Mouse (Mus musculus): ENCODE data around the gene Trpm1.

Gene Trpm1

GRCm38 (mm10) chr7:64164997-64165396, 11.4 kb downstream of the Trpm1 start:
- DNase-seq (ENCODE audit: low spot score) = no peak

- no peak for DNase-seq (ENCODE audit: low spot score)
These were observed 12.4 kb downstream of the Trpm1 start for GRCm38 (mm10) chr7:64166025-64166424.

GRCm38 (mm10) chr7:64166724-64167123, 13.1 kb downstream of the Trpm1 start:
- DNase-seq (ENCODE audit: low spot score) = no peak

- no peak for DNase-seq (ENCODE audit: low spot score)
These were observed 25.7 kb downstream of the Trpm1 start for GRCm38 (mm10) chr7:64179310-64179709.

GRCm38 (mm10) chr7:64185203-64185931, 31.7 kb downstream of the Trpm1 start:
- DNase-seq (ENCODE audit: low spot score) = no peak

- DNase-seq (ENCODE audit: low spot score) = no peak
These were observed 32.3 kb downstream of the Trpm1 start for GRCm38 (mm10) chr7:64185932-64186312.

- DNase-seq (ENCODE audit: low spot score) = peak; percentile 6
These were observed 38.8 kb downstream of the Trpm1 start for GRCm38 (mm10) chr7:64192261-64192943.

GRCm38 (mm10) chr7:64193476-64193875, 39.8 kb downstream of the Trpm1 start:
- no peak for DNase-seq (ENCODE audit: low spot score)

GRCm38 (mm10) chr7:64196114-64196513, 42.5 kb downstream of the Trpm1 start:
- no peak for DNase-seq (ENCODE audit: low spot score)

- DNase-seq (ENCODE audit: low spot score) = no peak
These were observed 55.1 kb downstream of the Trpm1 start for GRCm38 (mm10) chr7:64208700-64209099.

GRCm38 (mm10) chr7:64212870-64213269, 59.2 kb downstream of the Trpm1 start:
- DNase-seq (ENCODE audit: low spot score) = no peak

GRCm38 (mm10) chr7:64214066-64214465, 60.4 kb downstream of the Trpm1 start:
- DNase-seq (ENCODE audit: low spot score) = no peak

- no peak for DNase-seq (ENCODE audit: low spot score)
These were observed 62.0 kb downstream of the Trpm1 start for GRCm38 (mm10) chr7:64215613-64216012.

GRCm38 (mm10) chr7:64217428-64217827, 63.8 kb downstream of the Trpm1 start:
- no peak for DNase-seq (ENCODE audit: low spot score)

- no peak for DNase-seq (ENCODE audit: low spot score)
These were observed 66.1 kb downstream of the Trpm1 start for GRCm38 (mm10) chr7:64219765-64220164.

- no peak for DNase-seq (ENCODE audit: low spot score)
These were observed 69.6 kb downstream of the Trpm1 start for GRCm38 (mm10) chr7:64223215-64223614.

- no peak for DNase-seq (ENCODE audit: low spot score)
These were observed 72.9 kb downstream of the Trpm1 start for GRCm38 (mm10) chr7:64226339-64227194.

- DNase-seq (ENCODE audit: low spot score) = no peak
These were observed 74.0 kb downstream of the Trpm1 start for GRCm38 (mm10) chr7:64227586-64227985.

- DNase-seq (ENCODE audit: low spot score) = no peak
These were observed 74.7 kb downstream of the Trpm1 start for GRCm38 (mm10) chr7:64228300-64228699.

- no peak for DNase-seq (ENCODE audit: low spot score)
These were observed 76.3 kb downstream of the Trpm1 start for GRCm38 (mm10) chr7:64229911-64230310.

- no peak for DNase-seq (ENCODE audit: low spot score)
These were observed 77.4 kb downstream of the Trpm1 start for GRCm38 (mm10) chr7:64231001-64231400.

- DNase-seq (ENCODE audit: low spot score) = no peak
These were observed 78.4 kb downstream of the Trpm1 start for GRCm38 (mm10) chr7:64231996-64232395.

Measured in ovary, postnatal 14 days (tissue).